Mouse (Mus musculus): ENCODE data around the gene Vmn2r50.
"Not testable (repeated sequence)": the region's sequence is repeated elsewhere in the genome, so short reads cannot be mapped to it uniquely, and the experiment has no call there.

The Vmn2r50 gene

DNA sequence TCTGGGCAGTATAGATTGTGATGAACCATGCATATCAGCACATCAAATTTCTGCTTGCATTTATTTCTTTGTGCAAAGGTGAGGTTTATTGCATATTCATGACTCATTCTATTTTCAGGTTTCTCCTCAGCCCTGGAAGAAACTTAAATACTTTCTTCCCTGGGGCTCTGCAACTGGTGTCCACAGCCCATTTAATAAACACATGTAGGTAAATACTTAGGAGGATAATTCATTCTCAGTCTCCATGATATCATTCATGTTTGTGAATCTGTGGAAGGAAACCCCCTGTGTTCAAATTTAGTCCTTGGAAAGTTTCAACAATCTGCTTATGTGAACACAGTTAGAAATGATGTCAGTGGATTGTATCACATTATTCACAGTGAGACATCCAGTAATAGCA is at the start of gene Vmn2r50:
TSS of gene Vmn2r50 (minus strand) at position 101 of the 400 bp plus-strand sequence.
- in situ Hi-C loops (cut with MboI, MseI), result not testable (repeated sequence)

DNA sequence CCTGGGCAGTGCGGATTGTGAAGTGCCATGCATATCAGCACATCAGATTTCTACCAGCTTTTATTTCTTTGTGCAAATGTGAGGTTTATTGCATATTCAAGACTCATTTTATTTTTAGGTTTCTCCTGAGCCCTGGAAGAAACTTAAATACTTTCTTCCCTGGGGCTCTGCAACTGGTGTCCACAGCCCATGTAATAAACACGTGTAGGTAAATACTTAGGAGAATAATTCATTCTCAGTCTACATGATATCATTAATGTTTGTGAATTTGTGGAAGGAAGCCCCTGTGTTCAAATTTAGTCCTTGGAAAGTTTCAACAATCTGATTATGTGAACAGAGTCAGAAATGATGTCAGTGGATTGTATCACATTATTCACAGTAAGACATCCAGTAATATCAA is 60.9 kb downstream of the Vmn2r50 start, which contains the start of gene Vmn2r49:
TSS of gene Vmn2r49 (minus strand) at position 101 of the 400 bp plus-strand sequence.
- in situ Hi-C loops (cut with MboI, MseI), result not testable (repeated sequence)

All from T-helper 1 cell (primary cell).